Mouse (Mus musculus): ENCODE measurements around the gene Gfra4.

GRCm38 (mm10) chr2:131030998-131031397 lies 11.9 kb downstream of the Gfra4 start:
- no peak for TF ChIP-seq CTCF (conservative IDR thresholded peaks at IDR 0.05; ENCODE audit: low read length)
- no peak for TF ChIP-seq NANOG (IDR thresholded peaks at IDR 0.05; ENCODE audit: borderline replicate concordance, low read length)
- TF ChIP-seq POU5F1 (IDR thresholded peaks at IDR 0.05; ENCODE audit: borderline replicate concordance, low read length), result no peak

All from E14TG2a.4 (cell line).